Mouse (Mus musculus): Measurements from ENCODE around the gene Pde10a. TPM values are rescaled to one million over a fixed set of nuclear protein-coding genes. Genes with fewer than 3 reads are reported as not detected.

The Pde10a gene
- polyA plus RNA-seq, 1 experiment: 26.2 TPM

GRCm38 (mm10) chr17:8658751-8659454, 133.7 kb downstream of the Pde10a start:
- Histone ChIP-seq H3K4me1 (ENCODE audit: control insufficient read depth, insufficient read depth, low read length) (no peaks in the 10 kb centered on the region), H3K4me3 (ENCODE audit: control insufficient read depth, low read depth, low read length) (peak overlapping the region; percentile 27), H3K27me3 (ENCODE audit: control insufficient read depth, insufficient read depth, low read length) (no peaks in the 10 kb centered on the region), H3K27ac (ENCODE audit: control insufficient read depth, insufficient read depth, low read depth, low read length) (no peak overlapping the region), H3K36me3 (ENCODE audit: control insufficient read depth, insufficient read depth, low read length) (no peaks in the 10 kb centered on the region)
- TF ChIP-seq CTCF (IDR thresholded peaks at IDR 0.05; ENCODE audit: control insufficient read depth, insufficient read depth, insufficient replicate concordance, low read depth, low read length) (no peak), POLR2A (IDR thresholded peaks at IDR 0.05; ENCODE audit: control insufficient read depth, low read depth, low read length) (no peak)

DNA sequence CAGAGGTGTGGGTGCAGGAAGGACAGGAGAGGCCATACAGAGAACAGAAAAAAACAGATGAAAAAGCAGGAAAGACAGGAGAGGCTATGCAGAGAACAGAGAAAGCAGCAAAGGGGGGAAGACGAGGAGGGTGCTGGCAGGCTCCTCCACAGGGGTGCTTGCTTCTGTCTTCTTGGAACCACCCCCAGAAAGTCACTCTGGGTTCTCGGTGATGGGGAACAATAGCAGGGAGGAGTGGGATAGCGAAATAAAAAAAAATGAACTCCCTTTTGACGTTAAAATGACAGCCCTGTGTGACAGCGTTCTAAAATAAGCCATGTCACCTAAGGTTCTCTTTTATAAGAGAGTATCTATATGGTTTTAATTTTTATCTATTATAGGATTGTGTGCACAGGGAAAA, 141.7 kb downstream of the Pde10a start:
- Histone ChIP-seq H3K4me1 (ENCODE audit: control insufficient read depth, insufficient read depth, low read length) (no peaks in the 10 kb centered on the region), H3K36me3 (ENCODE audit: control insufficient read depth, insufficient read depth, low read length) (no peaks in the 10 kb centered on the region), H3K27me3 (ENCODE audit: control insufficient read depth, insufficient read depth, low read length) (no peaks in the 10 kb centered on the region), H3K27ac (ENCODE audit: control insufficient read depth, insufficient read depth, low read depth, low read length) (no peak overlapping the region), H3K4me3 (ENCODE audit: control insufficient read depth, low read depth, low read length) (no peak overlapping the region)
- TF ChIP-seq CTCF (IDR thresholded peaks at IDR 0.05; ENCODE audit: control insufficient read depth, insufficient read depth, insufficient replicate concordance, low read depth, low read length) (no peak), POLR2A (IDR thresholded peaks at IDR 0.05; ENCODE audit: control insufficient read depth, low read depth, low read length) (no peak)

GRCm38 (mm10) chr17:8674651-8675050, 149.5 kb downstream of the Pde10a start:
- H3K27ac ChIP-seq (ENCODE audit: control insufficient read depth, insufficient read depth, low read depth, low read length): no peak overlapping the region
- H3K4me3 ChIP-seq (ENCODE audit: control insufficient read depth, low read depth, low read length): no peak overlapping the region
- TF ChIP-seq POLR2A (IDR thresholded peaks at IDR 0.05; ENCODE audit: control insufficient read depth, low read depth, low read length) (no peak), CTCF (IDR thresholded peaks at IDR 0.05; ENCODE audit: control insufficient read depth, insufficient read depth, insufficient replicate concordance, low read depth, low read length) (no peak)
- no peaks in the 10 kb centered on the region for H3K4me1 ChIP-seq (ENCODE audit: control insufficient read depth, insufficient read depth, low read length)
- H3K27me3 ChIP-seq (ENCODE audit: control insufficient read depth, insufficient read depth, low read length): no peaks in the 10 kb centered on the region
- no peaks in the 10 kb centered on the region for H3K36me3 ChIP-seq (ENCODE audit: control insufficient read depth, insufficient read depth, low read length)

GRCm38 (mm10) chr17:8686356-8686755, 161.2 kb downstream of the Pde10a start:
- no peak for TF ChIP-seq CTCF (IDR thresholded peaks at IDR 0.05; ENCODE audit: control insufficient read depth, insufficient read depth, insufficient replicate concordance, low read depth, low read length)
- no peak for TF ChIP-seq POLR2A (IDR thresholded peaks at IDR 0.05; ENCODE audit: control insufficient read depth, low read depth, low read length)
- Histone ChIP-seq H3K4me3 (ENCODE audit: control insufficient read depth, low read depth, low read length) (no peak overlapping the region), H3K4me1 (ENCODE audit: control insufficient read depth, insufficient read depth, low read length) (no peaks in the 10 kb centered on the region), H3K27me3 (ENCODE audit: control insufficient read depth, insufficient read depth, low read length) (no peaks in the 10 kb centered on the region), H3K27ac (ENCODE audit: control insufficient read depth, insufficient read depth, low read depth, low read length) (no peak overlapping the region), H3K36me3 (ENCODE audit: control insufficient read depth, insufficient read depth, low read length) (no peaks in the 10 kb centered on the region)

- Histone ChIP-seq H3K27ac (ENCODE audit: control insufficient read depth, insufficient read depth, low read depth, low read length) (no peak overlapping the region), H3K4me1 (ENCODE audit: control insufficient read depth, insufficient read depth, low read length) (no peaks in the 10 kb centered on the region), H3K4me3 (ENCODE audit: control insufficient read depth, low read depth, low read length) (no peak overlapping the region), H3K27me3 (ENCODE audit: control insufficient read depth, insufficient read depth, low read length) (no peaks in the 10 kb centered on the region), H3K36me3 (ENCODE audit: control insufficient read depth, insufficient read depth, low read length) (no peaks in the 10 kb centered on the region)
- TF ChIP-seq POLR2A (IDR thresholded peaks at IDR 0.05; ENCODE audit: control insufficient read depth, low read depth, low read length) (no peak), CTCF (IDR thresholded peaks at IDR 0.05; ENCODE audit: control insufficient read depth, insufficient read depth, insufficient replicate concordance, low read depth, low read length) (no peak)
Observed at GRCm38 (mm10) chr17:8688096-8688495, 162.9 kb downstream of the Pde10a start.

DNA sequence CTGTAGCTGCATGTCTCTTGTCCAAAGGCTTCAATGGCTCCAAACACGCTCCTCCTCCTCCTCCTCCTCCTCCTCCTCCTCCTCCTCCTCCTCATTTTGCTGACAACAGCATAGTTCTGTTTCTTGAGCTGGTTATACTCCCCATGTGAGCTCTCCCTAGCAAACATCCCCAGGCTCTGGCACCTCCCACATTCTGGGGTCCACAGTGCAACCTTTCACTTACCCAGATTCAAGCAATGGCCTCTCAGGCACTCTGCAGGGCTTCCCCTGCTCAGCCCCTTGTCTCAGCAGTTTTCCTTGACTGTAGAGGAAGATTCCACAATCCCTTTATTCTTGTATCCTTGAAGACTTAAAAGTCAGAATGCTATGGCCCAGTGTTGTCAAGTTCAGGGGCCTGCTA, 173.1 kb downstream of the Pde10a start:
- TF ChIP-seq CTCF (IDR thresholded peaks at IDR 0.05; ENCODE audit: control insufficient read depth, insufficient read depth, insufficient replicate concordance, low read depth, low read length): no peak
- TF ChIP-seq POLR2A (IDR thresholded peaks at IDR 0.05; ENCODE audit: control insufficient read depth, low read depth, low read length): no peak
- Histone ChIP-seq H3K4me1 (ENCODE audit: control insufficient read depth, insufficient read depth, low read length) (no peaks in the 10 kb centered on the region), H3K27ac (ENCODE audit: control insufficient read depth, insufficient read depth, low read depth, low read length) (no peak overlapping the region), H3K27me3 (ENCODE audit: control insufficient read depth, insufficient read depth, low read length) (no peaks in the 10 kb centered on the region), H3K36me3 (ENCODE audit: control insufficient read depth, insufficient read depth, low read length) (no peaks in the 10 kb centered on the region), H3K4me3 (ENCODE audit: control insufficient read depth, low read depth, low read length) (no peak overlapping the region)

DNA sequence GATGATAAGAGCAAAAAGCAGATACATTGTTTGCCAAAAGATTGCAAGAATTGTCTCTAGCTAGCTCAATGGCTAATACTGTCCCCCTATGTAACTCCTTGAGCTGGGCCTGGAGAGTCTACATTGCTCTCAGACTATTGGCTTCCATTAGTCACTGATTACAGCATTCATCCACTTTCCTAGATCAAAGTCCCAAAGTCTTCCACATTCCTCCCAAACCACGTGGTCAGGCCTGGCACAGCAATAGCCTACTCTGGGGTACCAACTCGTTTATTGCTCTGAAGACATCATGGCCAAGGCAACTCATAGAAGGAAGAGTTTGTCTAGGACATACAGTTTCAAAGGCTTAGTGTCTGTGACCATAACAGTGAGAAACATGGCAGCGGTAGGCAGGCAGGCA, 173.6 kb downstream of the Pde10a start:
- Histone ChIP-seq H3K27me3 (ENCODE audit: control insufficient read depth, insufficient read depth, low read length) (no peaks in the 10 kb centered on the region), H3K36me3 (ENCODE audit: control insufficient read depth, insufficient read depth, low read length) (no peaks in the 10 kb centered on the region), H3K27ac (ENCODE audit: control insufficient read depth, insufficient read depth, low read depth, low read length) (no peak overlapping the region), H3K4me1 (ENCODE audit: control insufficient read depth, insufficient read depth, low read length) (no peaks in the 10 kb centered on the region), H3K4me3 (ENCODE audit: control insufficient read depth, low read depth, low read length) (no peak overlapping the region)
- no peak for TF ChIP-seq POLR2A (IDR thresholded peaks at IDR 0.05; ENCODE audit: control insufficient read depth, low read depth, low read length)
- no peak for TF ChIP-seq CTCF (IDR thresholded peaks at IDR 0.05; ENCODE audit: control insufficient read depth, insufficient read depth, insufficient replicate concordance, low read depth, low read length)
